Mouse (Mus musculus) heart, adult 11 months (tissue): Measurements from ENCODE around the gene Lnx1.

Source experiments
- DNase-seq: peaks from one replicate; pipeline ENCODE4 v3.0.0; 2022

Lnx1 gene

GRCm38 (mm10) chr5:74648216-74648615 lies 54.5 kb downstream of the Lnx1 start:
- no peak for DNase-seq

GRCm38 (mm10) chr5:74647584-74647984 lies 55.1 kb downstream of the Lnx1 start:
- peak; percentile 92 for DNase-seq

- no peak for DNase-seq
Observed at GRCm38 (mm10) chr5:74642291-74642690, 60.4 kb downstream of the Lnx1 start.

GRCm38 (mm10) chr5:74641000-74641399 lies 61.7 kb downstream of the Lnx1 start:
- DNase-seq = peak; percentile 98

- no peak for DNase-seq
Observed at GRCm38 (mm10) chr5:74640504-74640903, 62.2 kb downstream of the Lnx1 start.

GRCm38 (mm10) chr5:74639516-74639915 lies 63.2 kb downstream of the Lnx1 start:
- DNase-seq = no peak

GRCm38 (mm10) chr5:74634391-74634790 lies 68.3 kb downstream of the Lnx1 start:
- DNase-seq = no peak

GRCm38 (mm10) chr5:74633453-74633852 lies 69.3 kb downstream of the Lnx1 start:
- DNase-seq = no peak

GRCm38 (mm10) chr5:74632369-74633114 lies 70.2 kb downstream of the Lnx1 start:
- peak; percentile 95 for DNase-seq

- peak; percentile 94 for DNase-seq
Observed at GRCm38 (mm10) chr5:74628001-74628400, 74.7 kb downstream of the Lnx1 start.

- no peak for DNase-seq
Observed at GRCm38 (mm10) chr5:74624385-74624784, 78.3 kb downstream of the Lnx1 start.

GRCm38 (mm10) chr5:74623316-74624000 lies 79.3 kb downstream of the Lnx1 start:
- no peak for DNase-seq

GRCm38 (mm10) chr5:74621691-74622470 lies 80.8 kb downstream of the Lnx1 start:
- DNase-seq = peak; percentile 91

- DNase-seq = peak; percentile 66
Observed at GRCm38 (mm10) chr5:74618573-74619059, 84.1 kb downstream of the Lnx1 start.

GRCm38 (mm10) chr5:74617816-74618572 lies 84.7 kb downstream of the Lnx1 start:
- peak; percentile 85 for DNase-seq

- peak; percentile 95 for DNase-seq
Observed at GRCm38 (mm10) chr5:74613491-74614151, 89.1 kb downstream of the Lnx1 start.

- no peak for DNase-seq
Observed at GRCm38 (mm10) chr5:74612713-74613112, 90.0 kb downstream of the Lnx1 start.

GRCm38 (mm10) chr5:74610511-74610910 lies 92.2 kb downstream of the Lnx1 start:
- DNase-seq = peak; percentile 74

GRCm38 (mm10) chr5:74606213-74606612 lies 96.5 kb downstream of the Lnx1 start:
- DNase-seq = peak; percentile 67

GRCm38 (mm10) chr5:74603306-74603705 lies 99.4 kb downstream of the Lnx1 start:
- peak; percentile 52 for DNase-seq

- peak; percentile 28 for DNase-seq
Observed at GRCm38 (mm10) chr5:74602371-74602770, 100.3 kb downstream of the Lnx1 start.

GRCm38 (mm10) chr5:74601965-74602364 lies 100.7 kb downstream of the Lnx1 start:
- peak; percentile 88 for DNase-seq
